Mouse (Mus musculus): ENCODE measurements around the gene Colgalt2. TPM values are rescaled to one million over a fixed set of nuclear protein-coding genes. Genes with fewer than 3 reads are reported as not detected.
A peak's percentile ranks its signal among the peaks of the same experiment; 100 is the strongest.

The Colgalt2 gene
- polyA plus RNA-seq, 1 experiment from 2014 or later = 1.3 TPM

- Histone ChIP-seq H3K4me3 (ENCODE audit: low read length) (no peak overlapping the region), H3K9me3 (ENCODE audit: control insufficient read depth, low read length) (no peaks in the 10 kb centered on the region), H3K27ac (ENCODE audit: low read depth, low read length) (no peak overlapping the region), H3K4me1 (ENCODE audit: control insufficient read depth, insufficient read depth, low read length) (0 out of 2 replicates have a peak, but pooled peaks cover 3% of the 10 kb centered on the region), H3K4me2 (replicated peaks; ENCODE audit: low read depth, low read length) (no peak overlapping the region), H3K9ac (ENCODE audit: low read depth, low read length) (no peak overlapping the region), H3K27me3 (ENCODE audit: control insufficient read depth, insufficient read depth, low read length) (no peaks in the 10 kb centered on the region), H3K36me3 (ENCODE audit: control insufficient read depth, insufficient read depth, low read length) (no peaks in the 10 kb centered on the region)
- ATAC-seq (ENCODE audit: low FRiP score, low TSS enrichment) = no peak
- 95% methylated on average over 1 of the region's 1 CpGs for WGBS
Observed at GRCm38 (mm10) chr1:152492258-152492657, 92.6 kb downstream of the Colgalt2 start.

GRCm38 (mm10) chr1:152496831-152497230, 97.2 kb downstream of the Colgalt2 start:
- ATAC-seq (ENCODE audit: low FRiP score, low TSS enrichment) = no peak
- 54% methylated on average over 2 of the region's 2 CpGs for WGBS
- Histone ChIP-seq H3K4me1 (ENCODE audit: control insufficient read depth, insufficient read depth, low read length) (peaks cover 9% of the 10 kb centered on the region; the same call in 1 of the 2 replicates), H3K27ac (ENCODE audit: low read depth, low read length) (no peak overlapping the region), H3K9ac (ENCODE audit: low read depth, low read length) (no peak overlapping the region), H3K9me3 (ENCODE audit: control insufficient read depth, low read length) (no peaks in the 10 kb centered on the region), H3K36me3 (ENCODE audit: control insufficient read depth, insufficient read depth, low read length) (no peaks in the 10 kb centered on the region), H3K4me3 (ENCODE audit: low read length) (no peak overlapping the region), H3K27me3 (ENCODE audit: control insufficient read depth, insufficient read depth, low read length) (no peaks in the 10 kb centered on the region), H3K4me2 (replicated peaks; ENCODE audit: low read depth, low read length) (no peak overlapping the region)

DNA sequence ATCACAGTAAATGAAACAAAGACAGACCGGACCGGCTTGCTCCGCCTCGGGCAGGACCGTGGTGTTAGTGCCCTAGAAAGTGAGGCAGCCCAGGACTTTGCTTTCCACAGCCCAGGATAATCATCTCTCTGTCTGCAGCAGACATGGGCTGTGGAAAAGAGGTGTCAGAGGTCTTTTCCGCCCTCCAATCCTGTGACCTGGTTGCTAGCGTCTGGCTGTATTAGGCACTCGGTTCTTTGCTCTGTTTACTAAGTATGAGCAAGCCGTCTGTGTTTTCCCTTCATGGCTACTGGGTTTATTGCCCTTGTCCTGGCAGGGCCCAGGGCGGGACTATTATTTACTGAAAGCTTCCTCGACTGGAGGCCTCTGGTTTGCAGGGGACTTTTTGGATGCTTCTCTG, 98.0 kb downstream of the Colgalt2 start:
- 15% methylated on average over 11 of the region's 11 CpGs for WGBS
- H3K4me2 ChIP-seq (replicated peaks; ENCODE audit: low read depth, low read length) = peak overlapping the region; percentile 25; the same call in 1 of the 2 replicates
- ATAC-seq (ENCODE audit: low FRiP score, low TSS enrichment) = peak; percentile 81

GRCm38 (mm10) chr1:152499802-152500201, 100.2 kb downstream of the Colgalt2 start:
- H3K27me3 ChIP-seq (ENCODE audit: control insufficient read depth, insufficient read depth, low read length) = no peaks in the 10 kb centered on the region
- H3K4me2 ChIP-seq (replicated peaks; ENCODE audit: low read depth, low read length) = no peak overlapping the region
- H3K4me1 ChIP-seq (ENCODE audit: control insufficient read depth, insufficient read depth, low read length) = peaks cover 9% of the 10 kb centered on the region; the same call in 1 of the 2 replicates
- no peaks in the 10 kb centered on the region for H3K36me3 ChIP-seq (ENCODE audit: control insufficient read depth, insufficient read depth, low read length)
- H3K4me3 ChIP-seq (ENCODE audit: low read length) = no peak overlapping the region
- no peak for ATAC-seq (ENCODE audit: low FRiP score, low TSS enrichment)
- no peaks in the 10 kb centered on the region for H3K9me3 ChIP-seq (ENCODE audit: control insufficient read depth, low read length)
- no peak overlapping the region for H3K27ac ChIP-seq (ENCODE audit: low read depth, low read length)
- no peak overlapping the region for H3K9ac ChIP-seq (ENCODE audit: low read depth, low read length)
- 71% methylated on average over 12 of the region's 12 CpGs for WGBS

More for the DNA sequence above, 98.0 kb downstream of the Colgalt2 start:
- no peaks in the 10 kb centered on the region for H3K27me3 ChIP-seq (ENCODE audit: control insufficient read depth, insufficient read depth, low read length)
- H3K9me3 ChIP-seq (ENCODE audit: control insufficient read depth, low read length) = no peaks in the 10 kb centered on the region
- H3K36me3 ChIP-seq (ENCODE audit: control insufficient read depth, insufficient read depth, low read length) = no peaks in the 10 kb centered on the region
- no peak overlapping the region; the same call in 1 of the 2 replicates for H3K27ac ChIP-seq (ENCODE audit: low read depth, low read length)
- peaks cover 9% of the 10 kb centered on the region; the same call in 1 of the 2 replicates for H3K4me1 ChIP-seq (ENCODE audit: control insufficient read depth, insufficient read depth, low read length)
- 0 out of 2 replicates have a peak overlapping the region, but pooled peaks have one; percentile 29 for H3K9ac ChIP-seq (ENCODE audit: low read depth, low read length)
- H3K4me3 ChIP-seq (ENCODE audit: low read length) = no peak overlapping the region

DNA sequence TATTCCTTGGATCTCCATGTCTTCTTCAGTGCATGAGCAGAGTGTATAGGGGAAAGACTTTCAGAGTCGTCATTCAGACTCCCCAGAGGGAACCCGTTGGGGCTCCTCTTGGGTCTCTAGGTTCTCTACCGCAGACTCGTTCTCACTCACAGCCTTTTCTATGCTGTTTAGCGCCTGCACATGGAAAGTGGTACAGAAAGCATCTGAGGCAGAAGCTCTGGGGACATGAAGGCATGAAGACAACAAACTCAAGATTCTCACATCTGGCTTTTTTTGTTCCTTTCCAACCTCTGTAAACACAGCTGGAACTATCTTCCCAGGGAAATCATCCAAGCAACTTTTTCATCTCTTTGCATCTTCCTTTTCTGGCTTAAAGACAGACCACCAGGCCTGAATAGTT, 106.5 kb downstream of the Colgalt2 start:
- ATAC-seq (ENCODE audit: low FRiP score, low TSS enrichment) = no peak
- no peak overlapping the region for H3K4me3 ChIP-seq (ENCODE audit: low read length)
- H3K27me3 ChIP-seq (ENCODE audit: control insufficient read depth, insufficient read depth, low read length) = no peaks in the 10 kb centered on the region
- H3K36me3 ChIP-seq (ENCODE audit: control insufficient read depth, insufficient read depth, low read length) = no peaks in the 10 kb centered on the region
- H3K9ac ChIP-seq (ENCODE audit: low read depth, low read length) = no peak overlapping the region
- H3K4me2 ChIP-seq (replicated peaks; ENCODE audit: low read depth, low read length) = no peak overlapping the region
- H3K27ac ChIP-seq (ENCODE audit: low read depth, low read length) = no peak overlapping the region
- 91% methylated on average over 5 of the region's 5 CpGs for WGBS
- H3K9me3 ChIP-seq (ENCODE audit: control insufficient read depth, low read length) = no peaks in the 10 kb centered on the region
- H3K4me1 ChIP-seq (ENCODE audit: control insufficient read depth, insufficient read depth, low read length) = no peaks in the 10 kb centered on the region

- H3K27me3 ChIP-seq (ENCODE audit: control insufficient read depth, insufficient read depth, low read length) = no peaks in the 10 kb centered on the region
- no peak overlapping the region for H3K4me2 ChIP-seq (replicated peaks; ENCODE audit: low read depth, low read length)
- no peaks in the 10 kb centered on the region for H3K4me1 ChIP-seq (ENCODE audit: control insufficient read depth, insufficient read depth, low read length)
- H3K9me3 ChIP-seq (ENCODE audit: control insufficient read depth, low read length) = no peaks in the 10 kb centered on the region
- 90% methylated on average over 7 of the region's 7 CpGs for WGBS
- ATAC-seq (ENCODE audit: low FRiP score, low TSS enrichment) = no peak
- no peak overlapping the region for H3K9ac ChIP-seq (ENCODE audit: low read depth, low read length)
- H3K27ac ChIP-seq (ENCODE audit: low read depth, low read length) = no peak overlapping the region
- H3K4me3 ChIP-seq (ENCODE audit: low read length) = no peak overlapping the region
- H3K36me3 ChIP-seq (ENCODE audit: control insufficient read depth, insufficient read depth, low read length) = no peaks in the 10 kb centered on the region
Observed at GRCm38 (mm10) chr1:152506726-152507125, 107.1 kb downstream of the Colgalt2 start.

GRCm38 (mm10) chr1:152508481-152509220, 109.0 kb downstream of the Colgalt2 start:
- no peaks in the 10 kb centered on the region for H3K27me3 ChIP-seq (ENCODE audit: control insufficient read depth, insufficient read depth, low read length)
- H3K9ac ChIP-seq (ENCODE audit: low read depth, low read length) = no peak overlapping the region
- H3K4me2 ChIP-seq (replicated peaks; ENCODE audit: low read depth, low read length) = no peak overlapping the region
- no peaks in the 10 kb centered on the region for H3K4me1 ChIP-seq (ENCODE audit: control insufficient read depth, insufficient read depth, low read length)
- H3K9me3 ChIP-seq (ENCODE audit: control insufficient read depth, low read length) = no peaks in the 10 kb centered on the region
- no peak overlapping the region for H3K27ac ChIP-seq (ENCODE audit: low read depth, low read length)
- 94% methylated on average over 11 of the region's 11 CpGs for WGBS
- H3K4me3 ChIP-seq (ENCODE audit: low read length) = no peak overlapping the region
- no peak for ATAC-seq (ENCODE audit: low FRiP score, low TSS enrichment)
- no peaks in the 10 kb centered on the region for H3K36me3 ChIP-seq (ENCODE audit: control insufficient read depth, insufficient read depth, low read length)

GRCm38 (mm10) chr1:152511237-152511636, 111.6 kb downstream of the Colgalt2 start:
- no peaks in the 10 kb centered on the region for H3K27me3 ChIP-seq (ENCODE audit: control insufficient read depth, insufficient read depth, low read length)
- no peak overlapping the region for H3K9ac ChIP-seq (ENCODE audit: low read depth, low read length)
- ATAC-seq (ENCODE audit: low FRiP score, low TSS enrichment) = no peak; the same call in 1 of the 2 replicates
- H3K4me2 ChIP-seq (replicated peaks; ENCODE audit: low read depth, low read length) = no peak overlapping the region
- H3K27ac ChIP-seq (ENCODE audit: low read depth, low read length) = no peak overlapping the region
- peaks cover 3% of the 10 kb centered on the region; the same call in 1 of the 2 replicates for H3K36me3 ChIP-seq (ENCODE audit: control insufficient read depth, insufficient read depth, low read length)
- no peaks in the 10 kb centered on the region for H3K9me3 ChIP-seq (ENCODE audit: control insufficient read depth, low read length)
- WGBS = 81% methylated on average over 4 of the region's 4 CpGs
- H3K4me1 ChIP-seq (ENCODE audit: control insufficient read depth, insufficient read depth, low read length) = no peaks in the 10 kb centered on the region
- no peak overlapping the region for H3K4me3 ChIP-seq (ENCODE audit: low read length)

GRCm38 (mm10) chr1:152514256-152514655, 114.6 kb downstream of the Colgalt2 start:
- H3K27me3 ChIP-seq (ENCODE audit: control insufficient read depth, insufficient read depth, low read length) = no peaks in the 10 kb centered on the region
- peaks cover 22% of the 10 kb centered on the region for H3K36me3 ChIP-seq (ENCODE audit: control insufficient read depth, insufficient read depth, low read length)
- no peaks in the 10 kb centered on the region for H3K9me3 ChIP-seq (ENCODE audit: control insufficient read depth, low read length)
- no peak overlapping the region for H3K4me2 ChIP-seq (replicated peaks; ENCODE audit: low read depth, low read length)
- 74% methylated on average over 4 of the region's 4 CpGs for WGBS
- no peak overlapping the region for H3K4me3 ChIP-seq (ENCODE audit: low read length)
- ATAC-seq (ENCODE audit: low FRiP score, low TSS enrichment) = no peak
- H3K4me1 ChIP-seq (ENCODE audit: control insufficient read depth, insufficient read depth, low read length) = no peaks in the 10 kb centered on the region
- H3K9ac ChIP-seq (ENCODE audit: low read depth, low read length) = no peak overlapping the region
- H3K27ac ChIP-seq (ENCODE audit: low read depth, low read length) = no peak overlapping the region

All from kidney, embryonic 14.5 days (tissue).